Mouse (Mus musculus): ENCODE measurements at regions not wholly inside any gene's neighbourhood (a gene's known extent, or its start where the extent isn't known, plus 50 kb on each side); places are given as distances from the start of the nearest gene placed in this dataset.

DNA sequence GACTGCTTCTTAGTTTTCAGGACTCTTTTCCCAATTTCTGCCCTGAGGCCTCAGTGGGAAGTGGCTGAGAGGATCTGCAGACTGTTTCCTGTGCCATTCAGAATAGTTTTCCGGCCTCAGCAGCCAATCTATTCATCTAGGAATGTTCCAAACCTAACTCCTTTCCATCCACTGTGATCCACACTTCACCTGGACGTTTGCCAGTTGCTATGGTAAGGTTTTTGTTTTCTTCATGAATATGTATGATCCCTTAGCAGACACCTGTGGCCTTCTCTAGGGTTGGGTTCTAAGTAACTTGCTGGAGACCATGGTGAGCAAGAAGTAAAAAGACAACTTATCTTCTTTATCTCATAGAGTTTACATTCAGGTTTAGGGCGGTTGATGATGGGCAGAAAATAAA is 744.6 kb downstream of the Inhba start:
- Histone ChIP-seq H3K9ac (ENCODE audit: low read length) (no peak overlapping the region), H3K9me3 (replicated peaks; ENCODE audit: control insufficient read depth, low read length) (no peaks in the 10 kb centered on the region), H3K4me1 (ENCODE audit: control insufficient read depth, insufficient read depth, low read length) (no peaks in the 10 kb centered on the region), H3K27ac (ENCODE audit: low read depth, low read length) (no peak overlapping the region), H3K27me3 (replicated peaks; ENCODE audit: control insufficient read depth, insufficient read depth, low read length) (no peaks in the 10 kb centered on the region), H3K36me3 (ENCODE audit: control insufficient read depth, insufficient read depth, low read length) (no peaks in the 10 kb centered on the region), H3K4me2 (ENCODE audit: low read length) (no peak overlapping the region), H3K4me3 (ENCODE audit: low read depth, low read length) (no peak overlapping the region)
- DNase-seq (ENCODE audit: low spot score), result peak; percentile 60
- peak; percentile 63 for ATAC-seq
- WGBS, result 47% methylated on average over 3 of the region's 3 CpGs

DNA sequence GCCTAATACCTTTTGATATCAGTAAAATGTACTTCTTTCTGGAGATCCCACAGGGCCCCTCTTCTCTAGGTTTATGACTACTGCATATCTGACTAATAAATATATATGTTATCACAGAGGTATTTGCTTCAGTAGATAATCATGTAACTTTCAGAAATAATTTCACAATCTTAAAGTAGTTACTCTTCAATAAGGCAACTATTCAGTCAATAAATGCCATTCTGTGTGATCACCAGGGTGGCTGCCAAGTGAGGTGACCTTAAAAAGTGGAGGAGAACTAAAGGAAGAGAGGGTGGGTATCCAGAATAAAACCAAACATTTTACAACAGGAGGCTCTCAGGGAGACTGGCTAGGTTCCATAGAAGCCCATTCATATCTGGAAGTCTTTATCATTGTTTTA is 748.4 kb downstream of the Inhba start:
- ATAC-seq (no peak), DNase-seq (ENCODE audit: low spot score) (no peak)
- Histone ChIP-seq H3K4me1 (ENCODE audit: control insufficient read depth, insufficient read depth, low read length) (peaks cover 16% of the 10 kb centered on the region), H3K36me3 (ENCODE audit: control insufficient read depth, insufficient read depth, low read length) (no peaks in the 10 kb centered on the region), H3K9ac (ENCODE audit: low read length) (no peak overlapping the region), H3K9me3 (replicated peaks; ENCODE audit: control insufficient read depth, low read length) (no peaks in the 10 kb centered on the region), H3K4me3 (ENCODE audit: low read depth, low read length) (no peak overlapping the region), H3K27me3 (replicated peaks; ENCODE audit: control insufficient read depth, insufficient read depth, low read length) (no peaks in the 10 kb centered on the region), H3K27ac (ENCODE audit: low read depth, low read length) (no peak overlapping the region), H3K4me2 (ENCODE audit: low read length) (no peak overlapping the region)

DNA sequence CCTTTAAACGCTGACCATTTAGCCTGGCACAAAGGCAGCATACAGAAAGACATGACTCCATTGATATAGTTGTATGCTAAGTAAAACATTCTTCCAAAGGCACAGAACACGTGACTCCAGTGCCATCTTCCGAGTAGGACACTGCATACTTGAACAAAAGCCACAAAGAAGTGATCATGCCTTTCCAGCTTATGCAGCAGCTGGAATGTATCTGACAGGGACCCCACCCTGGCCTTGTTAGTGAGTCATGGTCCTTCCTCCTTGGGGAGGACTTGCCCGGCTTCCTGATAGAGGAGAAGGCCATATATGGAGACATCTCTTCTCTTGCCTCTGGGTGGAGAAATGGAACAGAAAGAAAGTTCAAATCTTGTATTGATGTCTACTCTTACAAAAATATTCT is 749.8 kb downstream of the Inhba start:
- no peak for ATAC-seq
- Histone ChIP-seq H3K9ac (ENCODE audit: low read length) (no peak overlapping the region), H3K4me3 (ENCODE audit: low read depth, low read length) (no peak overlapping the region), H3K27ac (ENCODE audit: low read depth, low read length) (no peak overlapping the region), H3K4me2 (ENCODE audit: low read length) (no peak overlapping the region), H3K9me3 (replicated peaks; ENCODE audit: control insufficient read depth, low read length) (no peaks in the 10 kb centered on the region), H3K36me3 (ENCODE audit: control insufficient read depth, insufficient read depth, low read length) (no peaks in the 10 kb centered on the region), H3K4me1 (ENCODE audit: control insufficient read depth, insufficient read depth, low read length) (peaks cover 16% of the 10 kb centered on the region), H3K27me3 (replicated peaks; ENCODE audit: control insufficient read depth, insufficient read depth, low read length) (no peaks in the 10 kb centered on the region)
- WGBS, result 87% methylated on average over 4 of the region's 4 CpGs
- DNase-seq (ENCODE audit: low spot score), result no peak

DNA sequence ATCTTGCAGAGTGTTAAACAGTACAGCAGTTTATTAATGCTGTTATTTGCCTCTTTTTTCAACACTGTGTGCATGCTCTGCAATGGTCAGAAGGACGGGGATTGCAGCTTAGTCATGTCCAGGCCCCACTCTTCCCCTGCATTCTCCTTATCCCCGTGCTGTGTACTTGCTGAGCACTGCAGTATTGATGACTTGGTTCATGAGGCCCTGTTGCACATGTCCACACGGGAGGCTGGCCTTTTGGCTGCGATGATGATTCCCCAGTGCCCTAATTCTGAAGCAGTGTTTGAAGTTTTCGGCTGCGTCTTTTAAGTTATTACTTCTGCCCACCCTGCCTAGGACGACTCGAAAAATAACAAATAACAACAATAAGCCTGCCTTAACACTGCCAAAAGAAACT is 750.7 kb downstream of the Inhba start:
- H3K4me2 ChIP-seq (ENCODE audit: low read length), result 0 out of 2 replicates have a peak overlapping the region, but pooled peaks have one; percentile 5
- no peak for DNase-seq (ENCODE audit: low spot score)
- peak; percentile 50 for ATAC-seq

DNA sequence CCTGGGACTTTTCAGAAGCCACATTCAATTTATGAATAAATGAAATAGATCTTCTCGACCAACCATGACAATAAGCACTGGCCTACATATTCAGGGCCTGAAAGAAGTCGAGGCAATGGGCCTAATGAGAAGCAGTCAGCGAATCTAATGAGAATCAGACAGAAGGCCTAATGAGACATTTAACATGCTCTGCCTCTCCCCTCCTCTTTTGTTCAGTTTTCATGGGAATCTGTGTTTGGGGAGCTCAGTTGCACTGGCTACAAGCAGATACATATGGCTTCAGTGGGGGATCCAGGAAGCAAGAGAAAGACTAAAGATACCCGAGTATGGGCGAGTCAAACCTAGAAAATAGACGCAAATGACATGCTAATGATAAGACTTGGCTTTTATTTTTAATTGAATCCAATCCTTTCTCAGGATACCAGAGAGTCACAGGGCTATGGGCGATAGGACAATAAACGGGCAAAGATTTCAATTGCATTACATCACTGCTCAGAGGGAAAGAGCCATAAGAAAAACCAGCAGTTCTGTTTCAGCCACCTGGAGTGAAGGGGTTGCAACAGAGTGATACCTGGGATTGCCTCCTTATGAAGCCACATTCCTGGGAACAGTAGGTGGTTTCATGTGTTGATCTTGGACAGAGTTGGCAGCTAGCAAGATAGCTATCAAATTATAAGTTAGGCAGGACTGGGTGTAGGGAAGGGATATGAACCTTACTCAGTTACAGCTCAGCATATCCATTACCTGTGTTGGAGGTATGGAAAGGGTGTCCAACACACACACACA is 751.3 kb downstream of the Inhba start:
- Histone ChIP-seq H3K36me3 (ENCODE audit: control insufficient read depth, insufficient read depth, low read length) (no peaks in the 10 kb centered on the region), H3K27me3 (replicated peaks; ENCODE audit: control insufficient read depth, insufficient read depth, low read length) (no peaks in the 10 kb centered on the region), H3K4me2 (ENCODE audit: low read length) (peak overlapping the region; percentile 6; the same call in 1 of the 2 replicates), H3K4me1 (ENCODE audit: control insufficient read depth, insufficient read depth, low read length) (peaks cover 16% of the 10 kb centered on the region), H3K4me3 (ENCODE audit: low read depth, low read length) (no peak overlapping the region), H3K9ac (ENCODE audit: low read length) (no peak overlapping the region; the same call in 1 of the 2 replicates), H3K9me3 (replicated peaks; ENCODE audit: control insufficient read depth, low read length) (no peaks in the 10 kb centered on the region), H3K27ac (ENCODE audit: low read depth, low read length) (peak overlapping the region; percentile 52; the same call in 1 of the 2 replicates)
- WGBS, result 7% methylated on average over 8 of the region's 8 CpGs
- peak; percentile 85 for ATAC-seq
- peak; percentile 85 for DNase-seq (ENCODE audit: low spot score)

More for the DNA sequence above, 750.7 kb downstream of the Inhba start:
- 16% methylated on average over 8 of the region's 8 CpGs for WGBS
- Histone ChIP-seq H3K4me1 (ENCODE audit: control insufficient read depth, insufficient read depth, low read length) (peaks cover 16% of the 10 kb centered on the region), H3K27ac (ENCODE audit: low read depth, low read length) (peak overlapping the region; percentile 48; the same call in 1 of the 2 replicates), H3K9me3 (replicated peaks; ENCODE audit: control insufficient read depth, low read length) (no peaks in the 10 kb centered on the region), H3K9ac (ENCODE audit: low read length) (no peak overlapping the region), H3K36me3 (ENCODE audit: control insufficient read depth, insufficient read depth, low read length) (no peaks in the 10 kb centered on the region), H3K4me3 (ENCODE audit: low read depth, low read length) (no peak overlapping the region), H3K27me3 (replicated peaks; ENCODE audit: control insufficient read depth, insufficient read depth, low read length) (no peaks in the 10 kb centered on the region)

DNA sequence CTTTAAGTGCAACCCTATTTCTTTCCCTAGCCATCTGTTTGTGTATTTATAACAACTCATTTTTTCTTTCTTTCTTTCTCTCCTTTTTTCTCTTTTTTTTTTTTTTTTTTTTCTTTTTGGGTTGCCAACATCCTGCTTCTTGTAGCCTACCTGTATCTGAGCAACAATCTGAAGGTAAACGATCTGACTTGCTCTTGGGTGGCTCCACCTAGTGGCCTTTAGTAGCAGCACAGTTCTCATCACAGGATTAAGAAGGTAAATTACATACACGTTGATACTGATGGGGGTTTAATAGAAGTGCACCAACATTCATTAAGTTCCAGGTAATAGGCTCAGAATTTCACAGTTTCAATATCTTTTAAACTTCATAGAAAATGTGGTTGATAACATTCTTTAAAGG is 752.1 kb downstream of the Inhba start:
- H3K36me3 ChIP-seq (ENCODE audit: control insufficient read depth, insufficient read depth, low read length), result no peaks in the 10 kb centered on the region
- peak; percentile 70 for DNase-seq (ENCODE audit: low spot score)
- H3K4me2 ChIP-seq (ENCODE audit: low read length), result no peak overlapping the region
- H3K4me1 ChIP-seq (ENCODE audit: control insufficient read depth, insufficient read depth, low read length), result peaks cover 16% of the 10 kb centered on the region
- WGBS, result 7% methylated on average over 2 of the region's 2 CpGs
- H3K4me3 ChIP-seq (ENCODE audit: low read depth, low read length), result no peak overlapping the region
- H3K9me3 ChIP-seq (replicated peaks; ENCODE audit: control insufficient read depth, low read length), result no peaks in the 10 kb centered on the region
- ATAC-seq, result peak; percentile 51
- H3K27me3 ChIP-seq (replicated peaks; ENCODE audit: control insufficient read depth, insufficient read depth, low read length), result no peaks in the 10 kb centered on the region
- H3K9ac ChIP-seq (ENCODE audit: low read length), result no peak overlapping the region
- H3K27ac ChIP-seq (ENCODE audit: low read depth, low read length), result no peak overlapping the region

DNA sequence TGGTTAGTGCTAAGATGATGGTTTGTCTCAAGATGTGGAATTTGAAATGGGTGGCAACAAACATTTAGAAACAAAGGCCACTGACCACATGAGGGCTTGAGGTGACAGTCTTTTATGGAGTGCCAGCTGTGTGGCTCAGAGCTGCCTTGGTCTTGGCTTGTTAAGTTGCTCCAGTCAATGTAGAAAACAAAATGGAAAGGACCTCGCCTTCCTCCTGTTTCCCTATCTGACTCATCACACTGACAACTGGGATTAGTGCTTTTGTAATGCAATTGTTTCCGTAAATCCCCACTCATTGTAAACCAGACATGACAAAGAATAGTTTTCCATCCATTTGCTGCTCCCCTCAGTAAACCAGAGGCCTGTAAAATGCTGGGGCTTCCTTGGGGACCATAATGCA is 757.8 kb downstream of the Inhba start:
- H3K36me3 ChIP-seq (ENCODE audit: control insufficient read depth, insufficient read depth, low read length), result no peaks in the 10 kb centered on the region
- no peak overlapping the region for H3K4me3 ChIP-seq (ENCODE audit: low read depth, low read length)
- H3K9ac ChIP-seq (ENCODE audit: low read length), result no peak overlapping the region
- H3K4me2 ChIP-seq (ENCODE audit: low read length), result no peak overlapping the region
- H3K27ac ChIP-seq (ENCODE audit: low read depth, low read length), result no peak overlapping the region
- H3K9me3 ChIP-seq (replicated peaks; ENCODE audit: control insufficient read depth, low read length), result no peaks in the 10 kb centered on the region
- WGBS, result 12% methylated on average over 2 of the region's 2 CpGs
- ATAC-seq (no peak), DNase-seq (ENCODE audit: low spot score) (no peak)
- no peaks in the 10 kb centered on the region for H3K4me1 ChIP-seq (ENCODE audit: control insufficient read depth, insufficient read depth, low read length)
- no peaks in the 10 kb centered on the region for H3K27me3 ChIP-seq (replicated peaks; ENCODE audit: control insufficient read depth, insufficient read depth, low read length)

DNA sequence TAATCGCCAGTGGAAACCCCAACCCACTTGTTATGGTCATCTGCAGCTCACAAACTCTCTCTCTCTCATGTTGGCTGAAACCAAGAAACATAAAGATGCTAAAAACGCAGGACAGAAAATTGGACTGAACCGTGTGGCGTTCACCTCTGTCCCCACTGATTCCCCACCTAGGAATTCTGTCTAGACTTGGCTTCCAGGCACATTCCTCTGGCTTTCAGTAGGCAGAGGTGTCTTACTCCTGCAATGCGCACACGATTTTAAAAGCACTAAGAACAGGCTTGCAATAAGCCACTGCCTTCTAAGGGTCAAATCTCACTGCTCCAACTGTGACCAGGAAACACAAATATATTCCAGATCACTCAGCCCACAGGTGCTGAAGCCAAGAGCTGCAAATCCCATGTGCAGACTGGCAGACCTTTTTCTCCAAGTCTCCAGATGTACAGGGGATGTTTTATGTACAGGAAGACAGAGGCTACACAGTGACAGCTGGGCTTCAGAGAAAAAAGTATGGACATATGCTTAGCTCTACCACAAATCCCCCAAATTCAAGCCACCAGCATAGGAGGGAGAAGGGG is 758.3 kb downstream of the Inhba start:
- 43% methylated on average over 6 of the region's 6 CpGs for WGBS
- Histone ChIP-seq H3K27ac (ENCODE audit: low read depth, low read length) (no peak overlapping the region), H3K36me3 (ENCODE audit: control insufficient read depth, insufficient read depth, low read length) (no peaks in the 10 kb centered on the region), H3K4me2 (ENCODE audit: low read length) (no peak overlapping the region), H3K9me3 (replicated peaks; ENCODE audit: control insufficient read depth, low read length) (no peaks in the 10 kb centered on the region), H3K4me1 (ENCODE audit: control insufficient read depth, insufficient read depth, low read length) (no peaks in the 10 kb centered on the region), H3K4me3 (ENCODE audit: low read depth, low read length) (no peak overlapping the region), H3K27me3 (replicated peaks; ENCODE audit: control insufficient read depth, insufficient read depth, low read length) (no peaks in the 10 kb centered on the region), H3K9ac (ENCODE audit: low read length) (no peak overlapping the region)
- DNase-seq (ENCODE audit: low spot score) (no peak), ATAC-seq (no peak)

DNA sequence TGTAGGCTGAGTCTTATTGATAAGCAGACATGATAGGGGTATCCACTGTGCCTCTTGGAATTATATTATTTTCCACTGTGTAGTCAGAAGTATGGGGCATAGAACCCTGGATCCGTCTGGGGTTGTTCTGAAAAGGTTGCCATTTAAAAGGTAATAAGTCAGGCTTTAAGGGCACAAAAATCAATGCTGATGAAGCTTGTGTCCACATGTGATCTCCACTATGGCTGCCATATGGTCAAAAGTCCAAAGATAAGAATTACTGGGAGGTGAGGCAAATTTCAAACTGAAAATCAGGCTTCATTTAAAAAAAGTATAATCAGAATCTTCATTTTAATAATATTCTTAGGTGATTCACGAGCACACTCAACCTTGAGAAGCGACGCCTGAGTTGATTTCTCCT is 760.2 kb downstream of the Inhba start:
- Histone ChIP-seq H3K9ac (ENCODE audit: low read length) (no peak overlapping the region), H3K4me1 (ENCODE audit: control insufficient read depth, insufficient read depth, low read length) (no peaks in the 10 kb centered on the region), H3K9me3 (replicated peaks; ENCODE audit: control insufficient read depth, low read length) (no peaks in the 10 kb centered on the region), H3K36me3 (ENCODE audit: control insufficient read depth, insufficient read depth, low read length) (no peaks in the 10 kb centered on the region), H3K27ac (ENCODE audit: low read depth, low read length) (no peak overlapping the region), H3K4me2 (ENCODE audit: low read length) (no peak overlapping the region), H3K4me3 (ENCODE audit: low read depth, low read length) (no peak overlapping the region), H3K27me3 (replicated peaks; ENCODE audit: control insufficient read depth, insufficient read depth, low read length) (no peaks in the 10 kb centered on the region)
- ATAC-seq (no peak), DNase-seq (ENCODE audit: low spot score) (no peak)
- WGBS, result 87% methylated on average over 4 of the region's 4 CpGs
